Comparison of ENCODE assay signal across 25 mouse cellular contexts in genomic region chr5:74606213-74606612, GRCm38 (mm10).
"Had no signal": no experiment of that assay in that cellular context is flagged by ENCODE, and none has a peak within 500 bp of the region (broad histone marks: within the 10 kb centered on the region; RNA-seq: fewer than 3 reads in every experiment).

No protein-coding gene starts in this region.

- ATAC-seq: hindbrain, postnatal 0 days; intestine, embryonic 16.5 days; liver, postnatal 0 days had no signal

- H3K27ac ChIP-seq: gastrocnemius, adult 2 months; hindbrain, embryonic 13.5 days; hindbrain, embryonic 15.5 days; hindbrain, postnatal 0 days; kidney, embryonic 15.5 days; kidney, postnatal 0 days; limb, embryonic 12.5 days; liver, embryonic 13.5 days; liver, embryonic 15.5 days had no signal

- DNase-seq: gastrocnemius, adult 2 months; gastrocnemius, postnatal 14 days; gastrocnemius, postnatal 36 days; heart, postnatal 10 days; kidney, adult 11 months; kidney, adult 2 months; kidney, adult 9 months; kidney, postnatal 14 days; kidney, postnatal 36 days; layer of hippocampus, adult 9-11 months; layer of hippocampus, postnatal 36 days; left cerebral cortex, postnatal 4 days; liver; liver, embryonic 13.5 days; liver, postnatal 0 days had no signal

- H3K27me3 ChIP-seq: heart, embryonic 12.5 days; hindbrain, embryonic 13.5 days; hindbrain, embryonic 15.5 days; kidney, embryonic 15.5 days; limb, embryonic 12.5 days; liver, embryonic 13.5 days; liver, embryonic 15.5 days had no signal

- H3K4me3 ChIP-seq: gastrocnemius, adult 2 months; heart, embryonic 12.5 days; hindbrain, embryonic 13.5 days; hindbrain, embryonic 15.5 days; kidney, embryonic 15.5 days; limb, embryonic 12.5 days; liver, embryonic 13.5 days; liver, embryonic 15.5 days had no signal

- H3K4me1 ChIP-seq: hindbrain, embryonic 13.5 days; hindbrain, embryonic 15.5 days; liver, embryonic 13.5 days; liver, embryonic 15.5 days had no signal

- H3K4me2 ChIP-seq: heart, embryonic 12.5 days; hindbrain, embryonic 13.5 days; hindbrain, embryonic 15.5 days; kidney, embryonic 15.5 days; limb, embryonic 12.5 days; liver, embryonic 11.5 days; liver, embryonic 13.5 days; liver, embryonic 15.5 days had no signal

- H3K36me3 ChIP-seq: heart, embryonic 12.5 days; hindbrain, embryonic 13.5 days; hindbrain, embryonic 15.5 days; kidney, embryonic 15.5 days; limb, embryonic 12.5 days; liver, embryonic 13.5 days; liver, embryonic 15.5 days had no signal

- H3K9ac ChIP-seq: heart, embryonic 12.5 days; hindbrain, embryonic 13.5 days; hindbrain, embryonic 15.5 days; kidney, embryonic 15.5 days; limb, embryonic 12.5 days; liver, embryonic 13.5 days; liver, embryonic 15.5 days; liver, postnatal 0 days had no signal

- H3K9me3 ChIP-seq: heart, embryonic 12.5 days; hindbrain, embryonic 13.5 days; hindbrain, embryonic 15.5 days; kidney, embryonic 15.5 days; limb, embryonic 12.5 days; liver, embryonic 13.5 days; liver, embryonic 15.5 days had no signal
